Mouse (Mus musculus) CH12.LX (cell line): ENCODE measurements around the gene Midn. TPM values are rescaled to one million over a fixed set of nuclear protein-coding genes. Genes with fewer than 3 reads are reported as not detected.

Source experiments
- DNase-seq: peaks from one replicate; pipeline ENCODE4 v3.0.0-alpha.2; 2013; ENCODE audit errors: extremely low read depth
- H3K27ac ChIP-seq: 2 replicates; pipeline ENCODE4 v1.5.1; 2012; ENCODE audit warnings: low read depth, mild to moderate bottlenecking, control low read depth, moderate library complexity; ENCODE audit not compliant: insufficient read depth
- H3K27me3 ChIP-seq: replicated peaks from 2 replicates; pipeline ENCODE3; 2012; ENCODE audit warnings: inconsistent platforms
- H3K36me3 ChIP-seq, 2 experiments: replicated peaks in 1 of 2; 2 replicates each; pipeline versions ENCODE3 to v1.6.1; 2012; ENCODE audit warnings: inconsistent platforms in 1 of 2, low read length in 1 of 2, mild to moderate bottlenecking in 1 of 2, mixed read lengths in 1 of 2, moderate library complexity in 1 of 2; ENCODE audit not compliant: control insufficient read depth in 1 of 2, insufficient read depth in 1 of 2
- H3K4me1 ChIP-seq, 2 experiments: 2 replicates each; pipeline ENCODE4 v1.6.1; 2012; ENCODE audit warnings: inconsistent platforms in 1 of 2, moderate library complexity in 1 of 2; ENCODE audit not compliant: insufficient read depth in 2 of 2, control insufficient read depth in 1 of 2
- H3K4me2 ChIP-seq: 2 replicates; pipeline ENCODE4 v1.6.1; 2012; ENCODE audit warnings: low read depth, mild to moderate bottlenecking, control low read depth; ENCODE audit not compliant: poor library complexity, insufficient read depth, severe bottlenecking
- H3K4me3 ChIP-seq, 3 experiments: fragments of 150-350 bp in 1 of 3; sonication (generic) in 1 of 3; replicated peaks in 1 of 3; 2 replicates each; pipeline versions ENCODE3 to v1.5.1; 2011 to 2012; ENCODE audit warnings: low read depth in 2 of 3, low read length in 2 of 3, mild to moderate bottlenecking in 2 of 3, moderate library complexity in 2 of 3, control low read depth in 1 of 3, improper control_type of control experiment in 1 of 3, inconsistent platforms in 1 of 3, mixed read lengths in 1 of 3; ENCODE audit not compliant: poor library complexity in 1 of 3
- H3K79me2 ChIP-seq: replicated peaks from 2 replicates; pipeline ENCODE4 v1.6.1; 2012; ENCODE audit warnings: mild to moderate bottlenecking, moderate library complexity; ENCODE audit not compliant: control insufficient read depth, poor library complexity, insufficient read depth, severe bottlenecking; ENCODE audit errors: extremely low read depth
- H3K9ac ChIP-seq: 2 replicates; pipeline ENCODE4 v1.6.1; 2012; ENCODE audit warnings: low read depth, mild to moderate bottlenecking, control low read depth, moderate library complexity; ENCODE audit not compliant: insufficient read depth
- H3K9me3 ChIP-seq: replicated peaks from 2 replicates; pipeline ENCODE3; 2012; ENCODE audit warnings: low read length, inconsistent platforms, mixed read lengths
- BHLHE40 ChIP-seq: IDR thresholded peaks from 2 replicates; pipeline ENCODE4 v1.6.1; 2011; ENCODE audit warnings: mild to moderate bottlenecking, low read depth, low read length, improper control_type of control experiment
- CHD1 ChIP-seq: IDR thresholded peaks from 2 replicates; pipeline ENCODE4 v1.6.1; 2012; ENCODE audit warnings: low read depth, low read length, improper control_type of control experiment, inconsistent platforms
- E2F4 ChIP-seq: IDR thresholded peaks from 2 replicates; pipeline ENCODE4 v1.6.1; 2011; ENCODE audit warnings: low read depth, low read length, improper control_type of control experiment; ENCODE audit not compliant: insufficient replicate concordance
- ETS1 ChIP-seq: conservative IDR thresholded peaks from 2 replicates; pipeline ENCODE4 v1.6.1; 2012; ENCODE audit warnings: low read depth, mild to moderate bottlenecking, inconsistent platforms, low read length, improper control_type of control experiment, moderate library complexity
- KAT2A ChIP-seq: IDR thresholded peaks from 2 replicates; pipeline ENCODE4 v1.6.1; 2012; ENCODE audit warnings: low read length, improper control_type of control experiment, inconsistent platforms; ENCODE audit not compliant: insufficient replicate concordance
- MAZ ChIP-seq: IDR thresholded peaks from 2 replicates; pipeline ENCODE4 v1.6.1; 2012; ENCODE audit warnings: low read depth, mild to moderate bottlenecking, inconsistent platforms, low read length, improper control_type of control experiment, moderate library complexity
- PAX5 ChIP-seq: IDR thresholded peaks from 2 replicates; pipeline ENCODE4 v1.6.1; 2012; ENCODE audit warnings: low read length, inconsistent platforms, mixed read lengths
- POLR2AphosphoS2 ChIP-seq: IDR thresholded peaks from 2 replicates; pipeline ENCODE4 v1.6.1; 2011; ENCODE audit warnings: low read depth, low read length, improper control_type of control experiment
- RAD21 ChIP-seq: IDR thresholded peaks from 2 replicates; pipeline ENCODE4 v1.6.1; 2011; ENCODE audit warnings: low read depth, mild to moderate bottlenecking, low read length, improper control_type of control experiment, moderate library complexity
- RCOR1 ChIP-seq: conservative IDR thresholded peaks from 2 replicates; pipeline ENCODE4 v1.6.1; 2012; ENCODE audit warnings: low read depth, mild to moderate bottlenecking, inconsistent platforms, low read length, improper control_type of control experiment
- TBP ChIP-seq: conservative IDR thresholded peaks from 2 replicates; pipeline ENCODE4 v1.6.1; 2011; ENCODE audit warnings: low read depth, low read length, improper control_type of control experiment
- UBTF ChIP-seq: IDR thresholded peaks from 2 replicates; pipeline ENCODE4 v1.6.1; 2012; ENCODE audit warnings: low read depth, mild to moderate bottlenecking, inconsistent platforms, low read length, improper control_type of control experiment, moderate library complexity
- USF2 ChIP-seq: conservative IDR thresholded peaks from 2 replicates; pipeline ENCODE4 v1.6.1; 2011; ENCODE audit warnings: low read depth, low read length, improper control_type of control experiment
- ZC3H11A ChIP-seq: IDR thresholded peaks from 2 replicates; pipeline ENCODE4 v1.6.1; 2012; ENCODE audit warnings: low read depth, mild to moderate bottlenecking, inconsistent platforms, low read length, improper control_type of control experiment
- ZNF384 ChIP-seq: IDR thresholded peaks from 2 replicates; pipeline ENCODE4 v1.6.1; 2012; ENCODE audit warnings: low read depth, low read length, improper control_type of control experiment, inconsistent platforms
- dilution Hi-C: fragments of 300-500 bp; cut with MboI; formaldehyde crosslinking; loops from 2 replicates; pipeline ENCODE4 v1.14.3; 2020; ENCODE audit warnings: low sequenced_read_pairs; ENCODE audit not compliant: extremely low pct_unique_long_range_greater_than_20kb, extremely low pct_ligation_motif_present
- in situ Hi-C: fragments of 300-500 bp; cut with MboI; formaldehyde crosslinking; loops from 3 replicates; pipeline ENCODE4 v1.14.3; 2019; ENCODE audit warnings: low sequenced_read_pairs, low pct_ligation_motif_present, low pct_unique_long_range_greater_than_20kb, mixed read lengths
- polyA plus RNA-seq: library from polyadenylated mRNA; unstranded; fragments of >175 nt; gene quantifications from 2 replicates; pipeline ENCODE4 v1.2.1, GENCODE M21; 2012; ENCODE audit warnings: low read depth; ENCODE audit not compliant: insufficient read length
- total RNA-seq, 2 experiments: library from RNA; depleted of rRNA; stranded (reverse); fragments of 300-350 nt in 1 of 2; fragments of >200 nt in 1 of 2; gene quantifications; 2 replicates each; pipeline ENCODE4 v1.2.3; 2012 to 2014

Gene Midn
- total and polyA plus RNA-seq, 3 experiments = 4.7 to 33.2 (median 16.2) TPM

DNA sequence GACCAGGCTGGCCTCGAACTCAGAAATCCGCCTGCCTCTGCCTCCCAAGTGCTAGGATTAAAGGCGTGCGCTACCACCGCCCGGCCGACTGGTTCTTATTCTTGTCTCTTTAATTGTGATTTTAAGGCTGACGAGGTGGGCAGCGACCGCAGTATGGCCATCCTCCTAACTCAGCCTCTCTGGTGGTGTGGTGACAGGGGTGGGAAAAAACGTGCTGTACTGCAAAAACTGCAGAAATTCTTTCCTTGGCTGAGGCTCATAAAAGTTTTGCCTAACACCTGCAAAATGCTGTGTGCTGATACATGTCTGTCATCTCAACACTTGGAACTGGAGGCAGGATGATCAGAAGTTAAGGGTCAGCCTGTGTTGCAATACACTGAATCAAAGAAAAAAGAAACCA, 25.3 kb downstream of the Midn start:
- no peak for TF ChIP-seq UBTF
- no peak for TF ChIP-seq TBP
- no peak for TF ChIP-seq KAT2A
- no peak for TF ChIP-seq ZC3H11A
- TF ChIP-seq ZNF384 = peak; percentile 71
- TF ChIP-seq BHLHE40 = peak; percentile 64; the same call in 1 of the 2 replicates
- TF ChIP-seq, all 38 proteins: peak for 2
- Histone ChIP-seq H3K79me2 (peaks cover 16% of the 10 kb centered on the region), H3K9me3 (no peaks in the 10 kb centered on the region), H3K4me1 (peaks cover 20 to 61% of the 10 kb centered on the region in 2 experiments), H3K9ac (peak overlapping the region; percentile 62; the same call in 1 of the 2 replicates), H3K27me3 (peaks cover under 1% of the 10 kb centered on the region), H3K4me2 (peak overlapping the region; percentile 33), H3K36me3 (peaks cover 27 to 52% of the 10 kb centered on the region in 2 experiments), H3K27ac (no peak overlapping the region), H3K4me3 (peak overlapping the region; percentile 2 to 46 (median 36))
- dilution Hi-C loops = no loop called here
- no peak for DNase-seq
- in situ Hi-C loops = no loop called here

DNA sequence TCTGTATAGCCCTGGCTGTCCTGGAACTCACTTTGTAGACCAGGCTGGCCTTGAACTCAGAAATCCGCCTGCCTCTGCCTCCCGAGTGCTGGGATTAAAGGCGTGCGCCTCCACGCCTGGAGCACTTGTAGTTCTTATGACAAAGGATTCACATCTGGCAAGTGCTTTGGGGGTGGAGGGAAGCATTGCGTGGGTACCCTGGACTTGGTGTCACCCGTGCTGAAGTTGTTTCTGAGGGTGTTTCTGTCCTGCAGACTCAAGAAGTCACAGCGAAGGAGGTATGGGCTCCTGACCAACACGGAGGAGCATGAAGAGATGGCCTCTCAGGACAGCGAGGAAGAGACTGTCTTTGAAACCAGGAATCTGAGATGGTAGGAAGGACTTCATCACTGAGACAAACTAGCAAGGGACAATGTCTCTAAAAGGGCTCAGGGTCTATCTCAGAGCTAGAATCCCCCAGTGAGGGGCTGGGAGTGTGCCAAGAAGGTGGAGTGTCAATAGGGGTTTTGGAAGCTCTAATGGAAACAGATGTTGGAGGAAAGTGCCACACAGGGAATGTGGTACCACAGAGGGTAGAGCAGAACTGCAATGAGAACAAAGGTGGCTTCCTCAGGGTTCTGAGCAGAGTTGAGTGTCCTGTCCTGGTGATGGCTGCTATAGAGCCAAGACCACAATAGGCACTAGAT, 26.0 kb downstream of the Midn start:
- TF ChIP-seq USF2 (no peak), CHD1 (no peak), PAX5 (no peak), RAD21 (no peak), RCOR1 (no peak), MAZ (no peak), E2F4 (no peak), KAT2A (no peak), ZC3H11A (no peak), POLR2AphosphoS2 (no peak), ETS1 (no peak)
- TF ChIP-seq, all 38 proteins: peak for 0
- peaks cover 27 to 52% of the 10 kb centered on the region in 2 experiments for H3K36me3 ChIP-seq
- peaks cover 27 to 63% of the 10 kb centered on the region in 2 experiments for H3K4me1 ChIP-seq

More for the DNA sequence above, 26.0 kb downstream of the Midn start:
- in situ Hi-C loops = no loop called here
- Histone ChIP-seq H3K9ac (no peak overlapping the region), H3K4me2 (no peak overlapping the region), H3K4me3 (no peak overlapping the region), H3K9me3 (no peaks in the 10 kb centered on the region), H3K27me3 (peaks cover 8% of the 10 kb centered on the region), H3K27ac (no peak overlapping the region), H3K79me2 (peaks cover 9% of the 10 kb centered on the region)
- dilution Hi-C loops = no loop called here
- DNase-seq = no peak
